Mouse (Mus musculus): ENCODE data around the gene Tmem114. TPM values are rescaled to one million over a fixed set of nuclear protein-coding genes. Genes with fewer than 3 reads are reported as not detected.

The Tmem114 gene
- polyA plus RNA-seq, 1 experiment from 2014 or later: not detected

- Histone ChIP-seq H3K4me3 (ENCODE audit: low read depth, low read length) (no peak overlapping the region), H3K4me2 (ENCODE audit: low read depth, low read length) (no peak overlapping the region), H3K36me3 (ENCODE audit: control insufficient read depth, insufficient read depth) (no peaks in the 10 kb centered on the region), H3K9ac (ENCODE audit: low read depth, low read length) (no peak overlapping the region), H3K27ac (ENCODE audit: low read length) (no peak overlapping the region), H3K9me3 (replicated peaks; ENCODE audit: control insufficient read depth, low read length) (no peaks in the 10 kb centered on the region), H3K4me1 (ENCODE audit: control insufficient read depth, low read depth, low read length) (no peaks in the 10 kb centered on the region), H3K27me3 (ENCODE audit: control insufficient read depth, insufficient read depth, low read depth, low read length) (no peaks in the 10 kb centered on the region)
- ATAC-seq (ENCODE audit: low read depth): no peak
Observed at GRCm38 (mm10) chr16:8394946-8395345, 30.0 kb downstream of the Tmem114 start.

GRCm38 (mm10) chr16:8388491-8388890, 36.4 kb downstream of the Tmem114 start:
- ATAC-seq (ENCODE audit: low read depth): no peak
- WGBS (ENCODE audit: insufficient replicate concordance): 63% methylated on average over 1 of the region's 1 CpGs
- no peaks in the 10 kb centered on the region for H3K36me3 ChIP-seq (ENCODE audit: control insufficient read depth, insufficient read depth)

GRCm38 (mm10) chr16:8386386-8386785, 38.5 kb downstream of the Tmem114 start:
- H3K36me3 ChIP-seq (ENCODE audit: control insufficient read depth, insufficient read depth): no peaks in the 10 kb centered on the region
- H3K4me1 ChIP-seq (ENCODE audit: control insufficient read depth, low read depth, low read length): no peaks in the 10 kb centered on the region
- no peak overlapping the region for H3K4me3 ChIP-seq (ENCODE audit: low read depth, low read length)
- ATAC-seq (ENCODE audit: low read depth): no peak
- no peak overlapping the region for H3K9ac ChIP-seq (ENCODE audit: low read depth, low read length)
- no peak overlapping the region for H3K27ac ChIP-seq (ENCODE audit: low read length)
- H3K27me3 ChIP-seq (ENCODE audit: control insufficient read depth, insufficient read depth, low read depth, low read length): no peaks in the 10 kb centered on the region
- no peaks in the 10 kb centered on the region for H3K9me3 ChIP-seq (replicated peaks; ENCODE audit: control insufficient read depth, low read length)
- H3K4me2 ChIP-seq (ENCODE audit: low read depth, low read length): no peak overlapping the region
- 59% methylated on average over 6 of the region's 6 CpGs for WGBS (ENCODE audit: insufficient replicate concordance)

More at GRCm38 (mm10) chr16:8388491-8388890, 36.4 kb downstream of the Tmem114 start:
- no peak overlapping the region for H3K9ac ChIP-seq (ENCODE audit: low read depth, low read length)
- H3K27me3 ChIP-seq (ENCODE audit: control insufficient read depth, insufficient read depth, low read depth, low read length): no peaks in the 10 kb centered on the region
- no peak overlapping the region for H3K27ac ChIP-seq (ENCODE audit: low read length)
- no peak overlapping the region for H3K4me3 ChIP-seq (ENCODE audit: low read depth, low read length)
- H3K4me1 ChIP-seq (ENCODE audit: control insufficient read depth, low read depth, low read length): no peaks in the 10 kb centered on the region
- H3K4me2 ChIP-seq (ENCODE audit: low read depth, low read length): no peak overlapping the region
- no peaks in the 10 kb centered on the region for H3K9me3 ChIP-seq (replicated peaks; ENCODE audit: control insufficient read depth, low read length)

- no peak overlapping the region for H3K4me2 ChIP-seq (ENCODE audit: low read depth, low read length)
- H3K36me3 ChIP-seq (ENCODE audit: control insufficient read depth, insufficient read depth): no peaks in the 10 kb centered on the region
- WGBS (ENCODE audit: insufficient replicate concordance): 50% methylated on average over 5 of the region's 5 CpGs
- no peak overlapping the region for H3K27ac ChIP-seq (ENCODE audit: low read length)
- H3K4me3 ChIP-seq (ENCODE audit: low read depth, low read length): no peak overlapping the region
- H3K27me3 ChIP-seq (ENCODE audit: control insufficient read depth, insufficient read depth, low read depth, low read length): no peaks in the 10 kb centered on the region
- no peak for ATAC-seq (ENCODE audit: low read depth)
- H3K9me3 ChIP-seq (replicated peaks; ENCODE audit: control insufficient read depth, low read length): no peaks in the 10 kb centered on the region
- no peak overlapping the region for H3K9ac ChIP-seq (ENCODE audit: low read depth, low read length)
- no peaks in the 10 kb centered on the region for H3K4me1 ChIP-seq (ENCODE audit: control insufficient read depth, low read depth, low read length)
Observed at GRCm38 (mm10) chr16:8385679-8386078, 39.3 kb downstream of the Tmem114 start.

- no peak overlapping the region for H3K27ac ChIP-seq (ENCODE audit: low read length)
- WGBS (ENCODE audit: insufficient replicate concordance): 65% methylated on average over 10 of the region's 10 CpGs
- no peak for ATAC-seq (ENCODE audit: low read depth)
Observed at GRCm38 (mm10) chr16:8384772-8385171, 40.2 kb downstream of the Tmem114 start.

GRCm38 (mm10) chr16:8383396-8383795, 41.5 kb downstream of the Tmem114 start:
- Histone ChIP-seq H3K4me1 (ENCODE audit: control insufficient read depth, low read depth, low read length) (no peaks in the 10 kb centered on the region), H3K9ac (ENCODE audit: low read depth, low read length) (no peak overlapping the region), H3K4me2 (ENCODE audit: low read depth, low read length) (no peak overlapping the region), H3K36me3 (ENCODE audit: control insufficient read depth, insufficient read depth) (no peaks in the 10 kb centered on the region), H3K27me3 (ENCODE audit: control insufficient read depth, insufficient read depth, low read depth, low read length) (no peaks in the 10 kb centered on the region), H3K4me3 (ENCODE audit: low read depth, low read length) (no peak overlapping the region), H3K27ac (ENCODE audit: low read length) (no peak overlapping the region), H3K9me3 (replicated peaks; ENCODE audit: control insufficient read depth, low read length) (no peaks in the 10 kb centered on the region)
- WGBS (ENCODE audit: insufficient replicate concordance): 57% methylated on average over 9 of the region's 9 CpGs
- ATAC-seq (ENCODE audit: low read depth): no peak

More at GRCm38 (mm10) chr16:8384772-8385171, 40.2 kb downstream of the Tmem114 start:
- Histone ChIP-seq H3K27me3 (ENCODE audit: control insufficient read depth, insufficient read depth, low read depth, low read length) (no peaks in the 10 kb centered on the region), H3K9me3 (replicated peaks; ENCODE audit: control insufficient read depth, low read length) (no peaks in the 10 kb centered on the region), H3K9ac (ENCODE audit: low read depth, low read length) (no peak overlapping the region), H3K4me3 (ENCODE audit: low read depth, low read length) (no peak overlapping the region), H3K4me2 (ENCODE audit: low read depth, low read length) (no peak overlapping the region), H3K36me3 (ENCODE audit: control insufficient read depth, insufficient read depth) (no peaks in the 10 kb centered on the region), H3K4me1 (ENCODE audit: control insufficient read depth, low read depth, low read length) (no peaks in the 10 kb centered on the region)

- no peak for ATAC-seq (ENCODE audit: low read depth)
- no peak overlapping the region for H3K9ac ChIP-seq (ENCODE audit: low read depth, low read length)
- WGBS (ENCODE audit: insufficient replicate concordance): 44% methylated on average over 3 of the region's 3 CpGs
Observed at GRCm38 (mm10) chr16:8363066-8363465, 61.9 kb downstream of the Tmem114 start.

More at GRCm38 (mm10) chr16:8363066-8363465, 61.9 kb downstream of the Tmem114 start:
- no peak overlapping the region for H3K4me2 ChIP-seq (ENCODE audit: low read depth, low read length)
- H3K27ac ChIP-seq (ENCODE audit: low read length): no peak overlapping the region
- no peaks in the 10 kb centered on the region for H3K27me3 ChIP-seq (ENCODE audit: control insufficient read depth, insufficient read depth, low read depth, low read length)
- no peak overlapping the region for H3K4me3 ChIP-seq (ENCODE audit: low read depth, low read length)
- H3K36me3 ChIP-seq (ENCODE audit: control insufficient read depth, insufficient read depth): no peaks in the 10 kb centered on the region
- no peaks in the 10 kb centered on the region for H3K9me3 ChIP-seq (replicated peaks; ENCODE audit: control insufficient read depth, low read length)
- no peaks in the 10 kb centered on the region for H3K4me1 ChIP-seq (ENCODE audit: control insufficient read depth, low read depth, low read length)

Other genes starting within 250 kb of the Tmem114 start
- 5.9 and 7.5 TPM in 2 replicates for gene Mettl22, start 45.7 kb upstream of the Tmem114 start, polyA plus RNA-seq (2015; fragmentation: Nextera tagmentation; extraction: Ambion mirVana)
- gene Abat, start 88.3 kb upstream of the Tmem114 start, polyA plus RNA-seq (2015; fragmentation: Nextera tagmentation; extraction: Ambion mirVana): 37.8 and 46.2 TPM in 2 replicates
- 29.5 and 30.1 TPM in 2 replicates for gene Pmm2, start 212.5 kb upstream of the Tmem114 start, polyA plus RNA-seq (2015; fragmentation: Nextera tagmentation; extraction: Ambion mirVana)
- gene Tmem186, start 212.6 kb upstream of the Tmem114 start, polyA plus RNA-seq (2015; fragmentation: Nextera tagmentation; extraction: Ambion mirVana): 8.9 and 9.7 TPM in 2 replicates
- 95.2 and 96.6 TPM in 2 replicates for gene Carhsp1, start 247.0 kb upstream of the Tmem114 start, polyA plus RNA-seq (2015; fragmentation: Nextera tagmentation; extraction: Ambion mirVana)